Mouse (Mus musculus) bone marrow macrophage, adult 2 months (primary cell): ENCODE results near the gene Ptprd. TPM values are rescaled to one million over a fixed set of nuclear protein-coding genes. Genes with fewer than 3 reads are reported as not detected.

Source experiments
- H3K27ac ChIP-seq: 2 replicates; pipeline ENCODE4 v1.5.1; 2012; ENCODE audit warnings: low read depth, low read length; ENCODE audit not compliant: insufficient read depth
- H3K4me1 ChIP-seq: 2 replicates; pipeline ENCODE4 v1.6.1; 2012; ENCODE audit warnings: low read length; ENCODE audit not compliant: control insufficient read depth, insufficient read depth
- H3K4me3 ChIP-seq: 2 replicates; pipeline ENCODE4 v1.5.1; 2012; ENCODE audit warnings: mild to moderate bottlenecking, low read length, moderate library complexity; ENCODE audit not compliant: insufficient read depth
- CTCF ChIP-seq: IDR thresholded peaks from 2 replicates; pipeline ENCODE4 v1.5.1; 2012; ENCODE audit warnings: low read depth, mild to moderate bottlenecking, low read length, moderate library complexity
- POLR2A ChIP-seq: IDR thresholded peaks from 2 replicates; pipeline ENCODE4 v1.6.1; 2012; ENCODE audit warnings: mild to moderate bottlenecking, low read depth, low read length, borderline replicate concordance
- polyA plus RNA-seq: library from polyadenylated mRNA; stranded (reverse); fragments of >200 nt; gene quantifications from 2 replicates; pipeline ENCODE4 v1.2.4, GENCODE M21; 2012; ENCODE audit not compliant: missing spikeins, insufficient read depth, insufficient read length

Gene Ptprd
- polyA plus RNA-seq, 1 experiment, result 1.4 TPM

GRCm38 (mm10) chr4:76996172-76996571 is 1215.6 kb downstream of the Ptprd start:
- Histone ChIP-seq H3K4me1 (no peaks in the 10 kb centered on the region), H3K4me3 (no peak overlapping the region), H3K27ac (no peak overlapping the region)
- TF ChIP-seq POLR2A, result no peak
- TF ChIP-seq CTCF, result no peak

DNA sequence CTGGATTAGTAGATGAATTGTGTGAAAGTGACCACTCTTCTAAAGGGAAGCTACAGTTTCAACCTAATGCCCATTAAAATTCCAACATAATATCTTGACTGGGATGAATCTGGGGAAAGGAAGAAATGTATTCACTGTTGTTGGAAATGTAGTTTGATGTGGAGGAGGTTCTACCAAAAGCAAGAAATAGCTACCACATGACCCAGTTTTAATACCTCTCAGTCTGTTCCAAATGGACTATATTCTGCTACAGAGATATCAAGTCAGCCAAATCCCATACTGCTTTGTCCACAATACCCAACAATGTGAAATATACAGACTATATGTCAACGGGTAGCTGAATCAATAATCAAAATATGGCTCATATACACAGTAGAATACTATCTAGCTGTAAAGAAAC is 1221.8 kb downstream of the Ptprd start:
- Histone ChIP-seq H3K4me3 (no peak overlapping the region), H3K4me1 (no peaks in the 10 kb centered on the region), H3K27ac (no peak overlapping the region)
- TF ChIP-seq POLR2A (no peak), CTCF (no peak)

DNA sequence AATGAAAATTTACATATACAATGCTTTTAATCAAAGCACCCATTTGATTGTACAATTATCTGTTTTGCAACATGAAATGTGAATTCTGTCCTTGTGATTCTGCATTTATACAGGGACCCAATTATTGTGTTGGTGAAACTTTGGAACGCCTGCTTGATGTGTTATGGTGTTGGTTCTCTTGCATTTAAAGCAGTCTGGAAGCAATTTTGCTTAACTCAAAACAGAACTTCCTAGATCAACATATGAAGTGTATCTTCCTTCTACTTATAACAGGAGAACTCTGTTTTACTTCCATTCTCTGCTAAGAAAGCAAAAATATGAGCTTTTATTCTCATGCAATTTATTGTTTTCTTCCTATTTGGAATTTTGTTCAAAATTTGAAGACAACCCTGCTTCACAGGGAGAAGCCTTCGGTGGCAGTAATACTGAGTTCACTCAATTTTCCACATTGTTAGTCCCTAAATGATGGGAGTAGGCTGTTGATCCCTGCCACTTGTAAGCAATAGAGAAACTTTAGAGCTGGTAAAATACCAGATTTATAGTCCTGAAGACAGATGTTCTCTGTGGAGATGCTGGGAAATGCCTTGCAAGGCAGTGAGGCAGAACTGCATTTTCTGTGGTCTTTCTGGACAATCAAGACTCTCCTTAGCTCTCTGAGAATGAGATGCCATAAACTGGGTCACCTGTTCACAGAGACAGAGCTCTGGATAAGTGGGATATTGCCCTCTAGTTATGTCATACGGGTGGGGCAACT is 1234.5 kb downstream of the Ptprd start:
- Histone ChIP-seq H3K27ac (no peak overlapping the region), H3K4me3 (no peak overlapping the region), H3K4me1 (no peaks in the 10 kb centered on the region)
- TF ChIP-seq POLR2A (no peak), CTCF (no peak)

DNA sequence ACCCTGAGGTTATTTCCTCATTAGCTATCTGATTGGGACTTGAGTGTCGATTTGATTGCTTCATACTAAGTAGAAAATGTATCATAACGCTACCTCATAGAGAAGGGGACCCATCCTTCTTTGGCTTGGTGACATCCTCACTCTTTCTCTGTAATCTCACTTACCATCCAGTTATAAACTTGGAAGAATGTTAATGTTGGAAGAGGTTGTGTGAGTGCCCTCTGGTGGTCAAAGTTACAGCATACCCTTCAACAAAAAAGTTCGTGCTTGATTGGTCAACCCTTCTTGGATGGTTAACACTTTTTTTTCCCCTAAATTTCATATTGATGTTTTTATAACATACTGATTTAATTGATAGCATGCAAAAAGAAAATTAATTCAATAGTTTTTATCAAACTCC is 1263.5 kb downstream of the Ptprd start:
- no peaks in the 10 kb centered on the region for H3K4me1 ChIP-seq
- H3K27ac ChIP-seq, result no peak overlapping the region
- TF ChIP-seq CTCF, result no peak
- no peak for TF ChIP-seq POLR2A
- H3K4me3 ChIP-seq, result no peak overlapping the region

DNA sequence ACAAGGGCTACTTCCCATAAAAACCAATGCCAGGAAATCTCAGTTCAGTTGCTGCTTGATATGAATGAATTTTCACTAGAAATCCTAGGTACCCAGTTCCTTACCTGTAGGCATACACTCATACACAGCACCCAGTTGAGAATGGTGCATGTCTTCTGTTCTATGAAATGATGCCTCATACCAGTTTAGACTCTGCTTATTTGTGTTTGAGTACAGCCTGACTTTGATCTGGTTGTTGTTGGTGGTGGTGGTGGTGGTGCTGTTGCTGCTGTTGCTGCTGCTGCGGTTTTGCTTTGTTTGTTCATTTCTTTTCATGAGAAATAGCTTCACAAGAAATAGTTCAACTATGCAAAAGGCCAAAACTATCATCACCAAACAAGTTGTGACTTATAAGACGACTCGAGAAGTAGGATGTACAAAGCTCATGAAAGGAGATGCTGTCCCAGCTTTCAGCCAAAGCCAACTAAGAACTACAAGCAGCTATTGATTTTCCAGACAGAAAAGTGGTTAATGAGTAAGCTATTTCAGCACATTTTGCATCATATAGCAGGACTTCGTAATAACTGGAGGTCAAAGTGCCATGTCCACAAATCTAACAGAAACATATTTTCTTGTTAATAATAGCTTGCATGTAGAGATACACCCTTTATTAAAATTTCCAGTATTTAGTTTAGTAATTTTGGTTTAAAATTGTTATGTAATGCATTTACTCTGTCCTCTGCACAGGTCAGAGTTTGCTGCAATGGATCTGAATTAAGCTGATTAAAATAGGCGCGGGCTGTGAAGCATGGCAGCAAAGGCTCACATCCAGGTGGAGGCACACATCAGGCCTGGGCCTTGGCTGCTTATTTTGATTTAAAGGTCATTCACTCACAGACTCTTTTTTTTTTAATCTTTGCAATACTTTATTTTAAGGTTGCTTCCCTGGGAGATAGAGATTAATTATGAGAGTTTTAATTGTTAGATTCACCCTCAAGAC is 1270.1 kb downstream of the Ptprd start:
- Histone ChIP-seq H3K4me3 (no peak overlapping the region), H3K27ac (no peak overlapping the region), H3K4me1 (no peaks in the 10 kb centered on the region)
- TF ChIP-seq CTCF, result no peak
- TF ChIP-seq POLR2A, result no peak

- no peak overlapping the region for H3K27ac ChIP-seq
- H3K4me1 ChIP-seq, result no peaks in the 10 kb centered on the region
- no peak for TF ChIP-seq POLR2A
- TF ChIP-seq CTCF, result no peak
- H3K4me3 ChIP-seq, result no peak overlapping the region
These were observed 1280.2 kb downstream of the Ptprd start for GRCm38 (mm10) chr4:76931559-76931958.

GRCm38 (mm10) chr4:76913532-76914150 is 1298.1 kb downstream of the Ptprd start:
- no peak for TF ChIP-seq POLR2A
- no peak for TF ChIP-seq CTCF

GRCm38 (mm10) chr4:76901692-76902091 is 1310.1 kb downstream of the Ptprd start:
- no peak overlapping the region for H3K27ac ChIP-seq
- TF ChIP-seq POLR2A (no peak), CTCF (no peak)
- no peaks in the 10 kb centered on the region for H3K4me1 ChIP-seq
- no peak overlapping the region for H3K4me3 ChIP-seq

More at GRCm38 (mm10) chr4:76913532-76914150, 1298.1 kb downstream of the Ptprd start:
- no peaks in the 10 kb centered on the region for H3K4me1 ChIP-seq
- H3K4me3 ChIP-seq, result no peak overlapping the region
- no peak overlapping the region for H3K27ac ChIP-seq

GRCm38 (mm10) chr4:76889669-76890068 is 1322.1 kb downstream of the Ptprd start:
- Histone ChIP-seq H3K4me3 (no peak overlapping the region), H3K4me1 (no peaks in the 10 kb centered on the region), H3K27ac (no peak overlapping the region)
- TF ChIP-seq POLR2A (no peak), CTCF (no peak)

GRCm38 (mm10) chr4:76881610-76882009 is 1330.2 kb downstream of the Ptprd start:
- H3K4me3 ChIP-seq, result no peak overlapping the region
- no peaks in the 10 kb centered on the region for H3K4me1 ChIP-seq
- TF ChIP-seq CTCF (no peak), POLR2A (no peak)
- H3K27ac ChIP-seq, result no peak overlapping the region

- no peaks in the 10 kb centered on the region for H3K4me1 ChIP-seq
- TF ChIP-seq CTCF (no peak), POLR2A (no peak)
- no peak overlapping the region for H3K27ac ChIP-seq
- no peak overlapping the region for H3K4me3 ChIP-seq
These were observed 1340.8 kb downstream of the Ptprd start for GRCm38 (mm10) chr4:76870971-76871370.
